Mouse (Mus musculus) left cerebral cortex, adult 6 months (tissue): ENCODE measurements around the gene Magea8. TPM values are rescaled to one million over a fixed set of nuclear protein-coding genes. Genes with fewer than 3 reads are reported as not detected.

ENCODE experiments used
- long read RNA-seq, 2 experiments: library from polyadenylated mRNA; unstranded; transcript quantifications; one replicate each; pipeline ENCODE4 v2.0.0; 2019 to 2020
- polyA plus RNA-seq: library from polyadenylated mRNA; unstranded; fragments of <200 nt; fragmentation: Nextera tagmentation; gene quantifications from 2 replicates; pipeline ENCODE4 v1.2.3, GENCODE M21; 2021

Gene Magea8
- polyA plus RNA-seq = not detected in 2 replicates
- long read RNA-seq, experiment 1 = 0 reads
- long read RNA-seq, experiment 2 = 0 reads

DNA sequence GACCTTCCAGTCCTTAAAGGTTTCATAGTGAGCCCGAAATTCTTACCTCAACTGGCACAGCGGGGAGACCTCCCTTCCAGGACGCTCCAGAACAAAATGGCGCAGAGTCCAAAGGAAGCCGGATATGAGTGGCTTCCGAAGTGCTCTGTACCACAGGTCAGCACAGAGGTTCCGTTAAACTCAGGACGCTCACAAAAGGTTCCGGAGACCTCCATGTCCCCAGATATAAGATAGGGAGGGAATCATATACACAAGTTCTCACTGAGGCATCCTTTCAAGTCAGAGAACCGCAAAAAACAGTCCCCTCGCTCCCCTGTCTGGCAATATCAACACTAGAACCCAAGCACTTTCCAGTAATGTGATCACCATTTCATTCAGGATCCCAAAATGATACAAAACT, at the start of gene Magea8:
Magea8 (minus strand) TSS at position 101 of the 400 bp plus-strand sequence.

DNA sequence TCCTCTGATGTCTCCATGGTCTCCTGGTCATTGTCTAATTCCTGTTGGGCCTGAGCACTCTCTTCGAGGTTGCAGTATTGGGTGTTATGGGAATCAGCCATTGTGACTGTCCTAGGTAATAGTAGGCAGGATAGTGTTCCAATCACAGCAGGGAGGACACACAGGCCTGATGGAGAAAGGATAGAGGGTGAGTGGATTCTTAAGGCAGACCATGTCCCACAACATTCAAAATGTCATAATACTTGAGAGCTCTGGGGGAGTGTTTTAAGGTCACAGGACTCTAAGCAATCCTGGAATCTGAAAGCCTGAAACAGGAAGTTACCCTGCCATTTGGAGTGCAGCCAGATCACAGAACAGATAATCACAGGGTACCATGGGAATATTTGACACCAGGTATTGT, 46.2 kb downstream of the Magea8 start, which contains the start of gene Magea3:
Magea3 (minus strand) TSS at position 101 of the 400 bp plus-strand sequence.

GRCm38 (mm10) chrX:154935887-154936286, 59.8 kb downstream of the Magea8 start, which contains the start of gene Magea6:
Gene Magea6, minus strand, starts transcription at chrX:154935987.

Other genes starting within 250 kb of the Magea8 start
- gene Cldn34b1, start 105.6 kb downstream of the Magea8 start, polyA plus RNA-seq = not detected in 2 replicates
- gene Magea6, start 59.9 kb downstream of the Magea8 start, polyA plus RNA-seq = not detected in 2 replicates
- not detected in 2 replicates for gene Magea3, start 46.3 kb downstream of the Magea8 start, polyA plus RNA-seq
- not detected in 2 replicates for gene Magea5, start 67.3 kb upstream of the Magea8 start, polyA plus RNA-seq
- not detected in 2 replicates for gene Magea1, start 93.9 kb upstream of the Magea8 start, polyA plus RNA-seq
- not detected in 2 replicates for gene Magea2, start 97.8 kb upstream of the Magea8 start, polyA plus RNA-seq
- gene Cldn34b2, start 132.6 kb upstream of the Magea8 start, polyA plus RNA-seq = not detected in 2 replicates
- gene Sat1, start 220.6 kb upstream of the Magea8 start, polyA plus RNA-seq = 105 and 132 TPM in 2 replicates